Mouse (Mus musculus) E14TG2a.4 (cell line): Measurements from ENCODE around the gene Itpkb.

Experiments
- CTCF ChIP-seq: conservative IDR thresholded peaks from 2 replicates; pipeline ENCODE4 v1.5.1; 2014; ENCODE audit warnings: low read length
- NANOG ChIP-seq: IDR thresholded peaks from 2 replicates; pipeline ENCODE4 v1.6.1; 2014; ENCODE audit warnings: borderline replicate concordance, low read length, mixed read lengths

DNA sequence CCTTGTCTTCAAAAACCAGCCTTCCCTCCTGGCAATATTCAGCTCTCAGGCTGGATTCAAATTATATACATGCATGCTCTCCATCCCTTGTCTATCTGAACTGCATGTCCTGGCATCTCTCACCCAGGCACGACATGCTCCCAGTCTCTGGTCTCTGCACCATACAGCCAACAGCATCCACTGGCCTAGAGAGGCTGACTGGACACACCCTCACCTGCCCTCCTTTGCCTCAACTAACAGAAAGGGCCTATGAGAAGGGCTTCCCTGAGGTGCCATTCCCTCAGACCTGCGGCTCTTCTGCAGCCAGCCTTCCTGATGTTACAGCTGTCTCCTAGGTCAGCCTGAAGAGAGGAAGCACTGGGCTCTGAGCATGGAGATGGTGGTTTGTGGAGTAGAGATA, 88.8 kb downstream of the Itpkb start:
- TF ChIP-seq CTCF (no peak), NANOG (no peak)
